ENCODE assay signal across 11 mouse cellular contexts in the genomic region with DNA sequence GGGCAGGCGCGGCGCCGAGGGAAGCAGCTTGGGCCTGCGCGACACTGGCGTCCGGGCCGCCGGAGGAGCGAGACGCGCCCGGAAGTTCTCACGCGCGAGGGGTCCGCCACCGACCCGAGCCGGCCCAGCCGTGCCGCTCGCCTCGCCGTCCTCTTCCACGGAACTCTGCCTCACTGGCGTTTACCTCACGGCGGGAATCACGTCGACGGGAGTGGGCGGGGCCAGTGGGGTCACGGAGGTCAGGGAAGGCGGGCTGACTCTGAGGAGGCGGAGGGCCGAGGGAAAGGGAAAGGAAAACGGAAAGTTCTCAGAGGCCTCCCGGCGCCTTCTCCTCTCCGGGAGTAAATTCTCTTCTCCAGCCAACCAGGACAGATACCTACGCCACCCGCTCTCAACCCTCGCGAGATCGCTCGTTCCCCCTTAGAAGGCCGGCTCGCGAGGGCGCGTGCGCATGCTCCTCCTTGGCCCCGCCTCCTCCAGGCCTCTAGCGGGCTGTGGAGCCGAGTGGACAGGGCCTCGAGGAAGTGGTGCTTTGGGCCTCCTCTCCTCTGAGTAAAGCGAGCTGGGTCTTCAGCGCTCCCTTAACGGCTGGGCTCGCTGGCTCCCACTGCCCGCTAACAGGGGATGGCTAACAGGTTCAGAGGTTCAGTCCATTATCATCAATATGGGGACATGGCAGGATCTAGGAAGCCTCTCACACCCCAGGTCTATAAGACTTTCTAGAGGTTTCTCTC. TPM values are rescaled to one million over a fixed set of nuclear protein-coding genes. Genes with fewer than 3 reads are reported as not detected.
DNase-seq lines count a peak whose midpoint lies in the region; ATAC-seq and TF ChIP-seq lines count a peak whose summit lies in the region.
"Not testable (repeated sequence)": the region's sequence is repeated elsewhere in the genome, so short reads cannot be mapped to it uniquely, and the experiment has no call there.
"Had no signal": no experiment of that assay in that cellular context is flagged by ENCODE, and none has a peak within 500 bp of the region (broad histone marks: within the 10 kb centered on the region; RNA-seq: fewer than 3 reads in every experiment).

No protein-coding gene starts in this region.

- not testable (repeated sequence) for TF ChIP-seq CTCF in G1E (IDR thresholded peaks at IDR 0.05; ENCODE audit: low read depth, low read length); lung, postnatal 0 days (IDR thresholded peaks at IDR 0.05)

- not testable (repeated sequence) for H3K9me3 ChIP-seq in G1E (replicated peaks); embryonic facial prominence, embryonic 13.5 days; hindbrain, embryonic 16.5 days (ENCODE audit: control insufficient read depth, low read length); limb, embryonic 11.5 days (ENCODE audit: control insufficient read depth, low read length); lung, postnatal 0 days (ENCODE audit: low read length); neural tube, embryonic 12.5 days

- not testable (repeated sequence) for TF ChIP-seq EP300 in lung, postnatal 0 days (IDR thresholded peaks at IDR 0.05)

- ATAC-seq in G1E (ENCODE audit: extremely low read depth, insufficient number of reproducible peaks, low FRiP score, poor library complexity, severe bottlenecking); embryonic facial prominence, embryonic 13.5 days (ENCODE audit: insufficient number of reproducible peaks, insufficient read depth, low FRiP score, low TSS enrichment, low read depth); lung, postnatal 0 days; neural tube, embryonic 12.5 days (ENCODE audit: low FRiP score, low read depth): not testable (repeated sequence)
- 0 out of 2 replicates have a peak, but pooled peaks have one; percentile 48 for ATAC-seq in hindbrain, embryonic 16.5 days
- ATAC-seq in limb, embryonic 11.5 days (ENCODE audit: insufficient number of reproducible peaks, low FRiP score, low TSS enrichment, low read depth), result peak; percentile 62

- not testable (repeated sequence) for H3K4me1 ChIP-seq in G1E (ENCODE audit: insufficient read depth, low read depth, low read length); embryonic facial prominence, embryonic 13.5 days; hindbrain, embryonic 16.5 days (ENCODE audit: control insufficient read depth, insufficient read depth, low read depth, low read length); limb, embryonic 11.5 days (ENCODE audit: control insufficient read depth, insufficient read depth, low read length); lung, postnatal 0 days (ENCODE audit: insufficient read depth, low read depth, low read length); neural tube, embryonic 12.5 days

- H3K36me3 ChIP-seq in G1E (replicated peaks); embryonic facial prominence, embryonic 13.5 days; hindbrain, embryonic 16.5 days (ENCODE audit: control insufficient read depth, insufficient read depth, low read length); limb, embryonic 11.5 days (ENCODE audit: control insufficient read depth, insufficient read depth, low read length); lung, postnatal 0 days (ENCODE audit: insufficient read depth, low read length); neural tube, embryonic 12.5 days: not testable (repeated sequence)

- not testable (repeated sequence) for H3K4me3 ChIP-seq in G1E (ENCODE audit: low read depth, low read length)
- H3K4me3 ChIP-seq in embryonic facial prominence, embryonic 13.5 days, result peak overlapping the region; percentile 43
- peak overlapping the region; percentile 41 for H3K4me3 ChIP-seq in hindbrain, embryonic 16.5 days (ENCODE audit: low read length)
- H3K4me3 ChIP-seq in limb, embryonic 11.5 days (ENCODE audit: low read depth, low read length), result peak overlapping the region; percentile 28
- peak overlapping the region; percentile 23; the same call in 1 of the 2 replicates for H3K4me3 ChIP-seq in lung, postnatal 0 days (ENCODE audit: low read depth, low read length)
- peak overlapping the region; percentile 35 for H3K4me3 ChIP-seq in neural tube, embryonic 12.5 days

- H3K4me2 ChIP-seq in embryonic facial prominence, embryonic 13.5 days, result peak overlapping the region; percentile 57
- H3K4me2 ChIP-seq in hindbrain, embryonic 16.5 days (ENCODE audit: low read length), result peak overlapping the region; percentile 53
- H3K4me2 ChIP-seq in limb, embryonic 11.5 days (ENCODE audit: low read depth, severe bottlenecking), result peak overlapping the region; percentile 36
- peak overlapping the region; percentile 39; the same call in 1 of the 2 replicates for H3K4me2 ChIP-seq in lung, postnatal 0 days (replicated peaks; ENCODE audit: low read depth, low read length)
- peak overlapping the region; percentile 53 for H3K4me2 ChIP-seq in neural tube, embryonic 12.5 days (replicated peaks)

- H3K9ac ChIP-seq in embryonic facial prominence, embryonic 13.5 days; limb, embryonic 11.5 days (ENCODE audit: low read length); lung, postnatal 0 days (replicated peaks; ENCODE audit: low read depth); neural tube, embryonic 12.5 days: not testable (repeated sequence)
- H3K9ac ChIP-seq in hindbrain, embryonic 16.5 days (ENCODE audit: low read depth, low read length), result peak overlapping the region; percentile 31; the same call in 1 of the 2 replicates

- not testable (repeated sequence) for H3K27ac ChIP-seq in embryonic facial prominence, embryonic 13.5 days; hindbrain, embryonic 16.5 days (ENCODE audit: low read depth, low read length); limb, embryonic 11.5 days (replicated peaks; ENCODE audit: low read depth, low read length); lung, postnatal 0 days (ENCODE audit: low read length); neural tube, embryonic 12.5 days

- WGBS in embryonic facial prominence, embryonic 13.5 days, result 29% methylated on average over 63 of the region's 63 CpGs
- 26% methylated on average over 53 of the region's 63 CpGs for WGBS in hindbrain, embryonic 16.5 days
- WGBS in limb, embryonic 11.5 days, result 26% methylated on average over 57 of the region's 63 CpGs
- WGBS in lung, postnatal 0 days, result 28% methylated on average over 49 of the region's 63 CpGs
- WGBS in neural tube, embryonic 12.5 days, result 30% methylated on average over 63 of the region's 63 CpGs

- DNase-seq in G1E (ENCODE audit: low spot score), result peak; percentile 0
- DNase-seq in heart, adult 11 months, result peak; percentile 91
- peak; percentile 52 for DNase-seq in limb, embryonic 11.5 days (ENCODE audit: low spot score)
- peak; percentile 7 for DNase-seq in lung, postnatal 0 days (ENCODE audit: low spot score)
- peak; percentile 51 for DNase-seq in testis, postnatal 10 days (ENCODE audit: low spot score)

- not testable (repeated sequence) for H3K27me3 ChIP-seq in G1E (ENCODE audit: insufficient read depth, low read length); embryonic facial prominence, embryonic 13.5 days; hindbrain, embryonic 16.5 days (replicated peaks; ENCODE audit: control insufficient read depth, insufficient read depth, low read length); limb, embryonic 11.5 days (ENCODE audit: control insufficient read depth, insufficient read depth, low read length); lung, postnatal 0 days (replicated peaks; ENCODE audit: insufficient read depth, low read length); neural tube, embryonic 12.5 days (replicated peaks)

RNA-seq across cellular contexts. Expression of a gene that starts 36.5 kb away (rescaled TPM):
- total RNA-seq in G1E (2014; fragmentation: Nextera tagmentation) (12.5 and 13.9 TPM in 2 replicates), G1E (2017) (1.9 and 2.0 TPM in 2 replicates)
- 0.02 and 0.07 TPM in 2 replicates for polyA plus RNA-seq in G1E (2012)
- polyA plus RNA-seq in embryonic facial prominence, embryonic 13.5 days (2015; fragmentation: Nextera tagmentation; extraction: Ambion mirVana), result not detected in 2 replicates
- 0.06 TPM in 1 of 2 replicates, not detected in the other for polyA plus RNA-seq in hindbrain, embryonic 16.5 days (2015; fragmentation: Nextera tagmentation; extraction: Ambion mirVana)
- polyA plus RNA-seq in limb, embryonic 11.5 days (2014; fragmentation: Nextera tagmentation; extraction: Ambion mirVana), result not detected in 2 replicates
- polyA plus RNA-seq in lung, postnatal 0 days (2015; fragmentation: Nextera tagmentation; extraction: Ambion mirVana), result not detected in 2 replicates
- not detected in 2 replicates for polyA plus RNA-seq in neural tube, embryonic 12.5 days (2016; fragmentation: Nextera tagmentation; extraction: Ambion mirVana)
- total RNA-seq: CH12.LX; layer of hippocampus, postnatal 14 days had no signal
- polyA plus RNA-seq: cerebellum, adult 2 months had no signal

Comparison
In these comparisons a context has a peak if more than half of its experiments do, and no peak if none do; other contexts are left out.
1. DNase-seq: peak in every context shown above with its lines; median percentile 91 in heart, adult 11 months; 52 in limb, embryonic 11.5 days; 51 in testis, postnatal 10 days; 7 in lung, postnatal 0 days; 0 in G1E.